Mouse (Mus musculus) liver, embryonic 16.5 days (tissue): ENCODE data around the gene Pllp. TPM values are rescaled to one million over a fixed set of nuclear protein-coding genes. Genes with fewer than 3 reads are reported as not detected.

Experiments used
- ATAC-seq: fragments of 200-750 bp; cut with Nextera tagmentation; 2 replicates; pipeline ENCODE4 v1.8.0; 2017; ENCODE audit warnings: low read depth, mild to moderate bottlenecking, moderate number of reproducible peaks, moderate library complexity
- H3K27ac ChIP-seq: fragments of 300-500 bp; sonication (generic); 2 replicates; pipeline ENCODE4 v1.5.1; 2014; ENCODE audit warnings: mild to moderate bottlenecking, low read length
- H3K27me3 ChIP-seq: fragments of 300-500 bp; sonication (generic); 2 replicates; pipeline ENCODE4 v1.6.1; 2014; ENCODE audit warnings: low read depth, low read length, mixed read lengths; ENCODE audit not compliant: control insufficient read depth, insufficient read depth
- H3K36me3 ChIP-seq: fragments of 300-500 bp; sonication (generic); 2 replicates; pipeline ENCODE4 v1.6.1; 2014; ENCODE audit warnings: mild to moderate bottlenecking; ENCODE audit not compliant: control insufficient read depth, insufficient read depth
- H3K4me1 ChIP-seq: fragments of 300-500 bp; sonication (generic); 2 replicates; pipeline ENCODE4 v1.6.1; 2014; ENCODE audit warnings: low read depth, low read length, mixed read lengths; ENCODE audit not compliant: control insufficient read depth
- H3K4me2 ChIP-seq: fragments of 300-500 bp; sonication (generic); 2 replicates; pipeline ENCODE4 v1.6.1; 2014; ENCODE audit warnings: low read depth, low read length, mixed read lengths
- H3K4me3 ChIP-seq: fragments of 300-500 bp; sonication (generic); 2 replicates; pipeline ENCODE4 v1.5.1; 2014; ENCODE audit warnings: low read depth, mild to moderate bottlenecking, low read length
- H3K9ac ChIP-seq: fragments of 300-500 bp; sonication (generic); 2 replicates; pipeline ENCODE4 v1.6.1; 2014; ENCODE audit warnings: low read depth, low read length
- H3K9me3 ChIP-seq: fragments of 300-500 bp; sonication (generic); replicated peaks from 2 replicates; pipeline ENCODE4 v1.6.1; 2016; ENCODE audit warnings: low read length; ENCODE audit not compliant: control insufficient read depth
- WGBS: fragments of 180-500 bp; shearing (Covaris S2); extraction: QIAGEN DNeasy Blood & Tissue Kit; methylation state at CpG from one replicate; pipeline ENCODE4 v1.1.7; 2014; ENCODE audit not compliant: insufficient replicate concordance; 5-methylcytosine and 5-hydroxymethylcytosine counted together
- polyA plus RNA-seq: library from polyadenylated mRNA; unstranded; fragments of >200 nt; fragmentation: Nextera tagmentation; extraction: Ambion mirVana; gene quantifications from 2 replicates; pipeline ENCODE4 v1.2.1, GENCODE M21; 2015

Gene Pllp
- polyA plus RNA-seq, 1 experiment from 2014 or later: 0.96 TPM

DNA sequence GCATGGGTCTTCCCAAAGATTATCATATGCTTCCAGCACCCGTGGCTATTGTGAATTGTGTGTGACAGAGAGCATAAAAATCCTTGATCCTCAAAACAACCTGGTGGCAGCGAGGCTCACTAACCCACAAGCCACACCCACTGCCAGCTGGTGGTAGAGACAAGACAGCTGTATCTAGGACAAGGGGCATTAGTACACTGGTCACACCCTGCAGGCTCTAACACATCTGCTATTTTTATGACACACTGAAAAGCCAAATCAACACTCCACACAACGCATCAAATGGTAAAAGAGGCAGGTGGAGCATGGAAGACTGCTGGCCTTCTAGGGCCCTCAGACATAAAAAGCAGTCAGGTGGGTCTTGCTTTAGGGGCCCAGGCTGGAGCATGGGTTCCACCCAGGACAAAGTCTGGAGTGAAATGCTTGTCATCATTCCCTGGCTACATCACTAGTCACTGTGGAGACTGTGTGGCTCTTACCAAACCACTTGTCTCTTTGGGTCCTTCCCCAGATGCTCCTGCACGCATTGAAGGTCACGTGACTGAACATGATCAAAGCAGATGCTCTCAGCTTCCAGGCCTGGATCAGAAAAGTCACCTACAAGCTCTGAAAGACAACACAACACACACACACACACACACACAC, 37.9 kb upstream of the Pllp start:
- 27% methylated on average over 5 of the region's 5 CpGs for WGBS
- no peaks in the 10 kb centered on the region for H3K27me3 ChIP-seq
- peak overlapping the region; percentile 95 for H3K27ac ChIP-seq
- no peaks in the 10 kb centered on the region for H3K36me3 ChIP-seq
- peak; percentile 96 for ATAC-seq
- H3K9me3 ChIP-seq: no peaks in the 10 kb centered on the region
- peak overlapping the region; percentile 64 for H3K9ac ChIP-seq
- peak overlapping the region; percentile 14 for H3K4me3 ChIP-seq
- H3K4me2 ChIP-seq: peak overlapping the region; percentile 59
- H3K4me1 ChIP-seq: peaks cover 50% of the 10 kb centered on the region

DNA sequence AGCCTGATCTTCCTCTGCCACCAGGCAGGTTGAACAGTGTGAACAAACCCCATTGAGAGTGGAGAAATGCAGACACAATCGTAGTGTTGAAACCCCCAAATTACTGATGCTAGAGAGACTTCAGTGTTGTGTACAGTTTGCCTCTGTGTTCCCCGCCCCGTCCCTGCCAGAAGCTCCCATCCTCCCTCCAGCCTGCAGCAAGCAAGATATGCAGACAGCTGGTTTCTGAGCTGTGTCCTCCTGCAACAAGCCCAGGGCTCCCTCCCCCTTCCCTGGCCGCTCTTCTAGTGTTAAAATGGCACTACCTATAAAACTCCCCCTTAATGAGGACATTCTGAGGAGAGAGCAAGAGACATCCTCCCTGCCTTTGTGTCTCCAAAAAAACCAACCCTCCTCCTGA, 33.2 kb upstream of the Pllp start:
- peak; percentile 32 for ATAC-seq
- Histone ChIP-seq H3K9ac (no peak overlapping the region), H3K4me3 (no peak overlapping the region), H3K27ac (peak overlapping the region; percentile 28), H3K36me3 (no peaks in the 10 kb centered on the region), H3K4me1 (peaks cover 28% of the 10 kb centered on the region), H3K27me3 (no peaks in the 10 kb centered on the region), H3K9me3 (no peaks in the 10 kb centered on the region), H3K4me2 (no peak overlapping the region)
- WGBS: 33% methylated on average over 4 of the region's 4 CpGs

GRCm38 (mm10) chr8:94725998-94726397, 29.9 kb upstream of the Pllp start:
- Histone ChIP-seq H3K4me2 (no peak overlapping the region), H3K9me3 (no peaks in the 10 kb centered on the region), H3K27me3 (no peaks in the 10 kb centered on the region), H3K9ac (no peak overlapping the region), H3K4me1 (peaks cover 7% of the 10 kb centered on the region), H3K4me3 (no peak overlapping the region), H3K27ac (no peak overlapping the region), H3K36me3 (no peaks in the 10 kb centered on the region)
- 65% methylated on average over 5 of the region's 5 CpGs for WGBS
- ATAC-seq: no peak

DNA sequence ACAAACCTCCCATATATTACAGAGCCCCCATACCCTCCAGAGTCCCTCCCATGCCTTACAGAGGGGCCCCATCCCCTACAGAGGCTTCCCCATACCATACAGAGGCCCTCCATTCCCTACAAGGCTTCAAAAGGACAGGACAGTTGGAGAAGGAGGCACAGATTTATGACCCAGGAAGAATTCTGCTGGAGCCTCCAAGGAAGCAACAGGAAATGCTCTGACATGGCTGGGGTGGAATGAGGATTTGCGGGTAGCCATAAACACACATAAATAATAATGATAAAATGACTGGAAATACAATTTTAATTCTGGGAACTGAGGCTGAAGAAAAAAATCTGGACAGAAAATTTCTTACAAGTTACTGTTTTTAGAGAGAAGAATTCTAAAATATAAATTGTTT, 20.8 kb upstream of the Pllp start:
- Histone ChIP-seq H3K9me3 (no peaks in the 10 kb centered on the region), H3K4me3 (no peak overlapping the region), H3K27me3 (peaks cover 11% of the 10 kb centered on the region), H3K4me2 (no peak overlapping the region), H3K9ac (no peak overlapping the region), H3K36me3 (no peaks in the 10 kb centered on the region), H3K4me1 (no peaks in the 10 kb centered on the region), H3K27ac (no peak overlapping the region)
- ATAC-seq: no peak
- 47% methylated on average over 1 of the region's 1 CpGs for WGBS

- H3K27me3 ChIP-seq: peaks cover 11% of the 10 kb centered on the region
- no peaks in the 10 kb centered on the region for H3K4me1 ChIP-seq
- 67% methylated on average over 3 of the region's 3 CpGs for WGBS
- H3K9ac ChIP-seq: no peak overlapping the region
- no peak overlapping the region for H3K4me2 ChIP-seq
- H3K4me3 ChIP-seq: no peak overlapping the region
- H3K36me3 ChIP-seq: no peaks in the 10 kb centered on the region
- ATAC-seq: no peak
- no peaks in the 10 kb centered on the region for H3K9me3 ChIP-seq
- no peak overlapping the region for H3K27ac ChIP-seq
Measured at GRCm38 (mm10) chr8:94715871-94716270, 19.8 kb upstream of the Pllp start.

DNA sequence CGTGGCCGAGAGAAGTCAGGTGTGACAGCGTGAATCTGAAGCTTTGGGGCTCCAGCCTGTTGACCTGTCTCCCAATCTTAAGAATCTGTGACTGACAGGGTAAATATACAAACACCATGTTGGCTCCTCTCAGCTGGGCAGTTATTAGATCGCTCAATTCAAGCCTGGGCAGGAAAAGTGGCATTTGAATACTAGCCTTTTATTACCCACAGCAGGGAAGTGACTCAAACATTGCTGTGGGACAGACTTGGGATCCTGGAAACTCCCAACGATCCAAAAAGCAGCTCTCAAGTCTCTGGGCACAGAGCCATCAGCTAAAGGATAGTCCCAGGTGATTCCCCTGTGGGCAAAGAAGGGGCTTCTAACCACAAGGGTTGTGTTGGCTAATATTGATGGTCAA, 18.5 kb upstream of the Pllp start:
- WGBS: 51% methylated on average over 5 of the region's 5 CpGs
- no peak overlapping the region for H3K9ac ChIP-seq
- no peaks in the 10 kb centered on the region for H3K4me1 ChIP-seq
- no peak overlapping the region for H3K4me2 ChIP-seq
- H3K4me3 ChIP-seq: no peak overlapping the region
- H3K36me3 ChIP-seq: no peaks in the 10 kb centered on the region
- H3K27ac ChIP-seq: no peak overlapping the region
- H3K9me3 ChIP-seq: no peaks in the 10 kb centered on the region
- no peak for ATAC-seq
- peaks cover 9% of the 10 kb centered on the region for H3K27me3 ChIP-seq

GRCm38 (mm10) chr8:94711160-94711718, 15.2 kb upstream of the Pllp start:
- Histone ChIP-seq H3K36me3 (no peaks in the 10 kb centered on the region), H3K4me3 (no peak overlapping the region), H3K4me2 (no peak overlapping the region), H3K4me1 (no peaks in the 10 kb centered on the region; the same call in 1 of the 2 replicates), H3K27ac (no peak overlapping the region), H3K9me3 (no peaks in the 10 kb centered on the region), H3K27me3 (peaks cover 6% of the 10 kb centered on the region), H3K9ac (no peak overlapping the region)
- WGBS: 15% methylated on average over 5 of the region's 5 CpGs
- ATAC-seq: no peak

DNA sequence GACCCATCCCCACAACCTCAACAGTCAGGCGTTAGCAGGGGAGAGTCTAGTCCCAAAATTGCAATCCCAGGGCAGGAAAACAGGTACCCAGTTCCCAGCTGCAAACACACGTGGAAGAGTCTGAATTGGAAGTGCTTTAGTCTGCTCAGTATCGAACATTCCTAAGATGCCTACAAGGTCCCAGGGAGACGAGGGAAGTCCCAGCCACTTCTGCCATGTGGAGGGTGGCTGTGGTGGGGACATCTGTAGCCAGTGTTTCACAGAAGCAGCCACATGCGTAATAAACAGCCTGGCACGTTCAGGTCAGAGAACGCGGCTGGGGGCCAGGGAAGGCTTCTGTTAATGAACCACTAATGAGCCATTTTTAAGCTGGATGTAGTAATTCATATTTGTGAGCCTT, 14.3 kb upstream of the Pllp start:
- Histone ChIP-seq H3K27ac (no peak overlapping the region), H3K4me1 (no peaks in the 10 kb centered on the region; the same call in 1 of the 2 replicates), H3K9ac (no peak overlapping the region), H3K36me3 (no peaks in the 10 kb centered on the region), H3K27me3 (peaks cover 6% of the 10 kb centered on the region), H3K4me3 (no peak overlapping the region), H3K9me3 (no peaks in the 10 kb centered on the region), H3K4me2 (no peak overlapping the region)
- ATAC-seq: no peak
- 54% methylated on average over 8 of the region's 8 CpGs for WGBS

- Histone ChIP-seq H3K36me3 (no peaks in the 10 kb centered on the region), H3K4me1 (peaks cover 14% of the 10 kb centered on the region), H3K9me3 (no peaks in the 10 kb centered on the region), H3K4me3 (no peak overlapping the region), H3K27ac (no peak overlapping the region), H3K9ac (no peak overlapping the region), H3K27me3 (no peaks in the 10 kb centered on the region; the same call in 1 of the 2 replicates), H3K4me2 (no peak overlapping the region)
- WGBS: 61% methylated on average over 9 of the region's 9 CpGs
- ATAC-seq: no peak
Measured at GRCm38 (mm10) chr8:94706732-94707395, 10.8 kb upstream of the Pllp start.
